Mouse (Mus musculus) MEL (cell line): Measurements from ENCODE around the gene AI854703. TPM values are rescaled to one million over a fixed set of nuclear protein-coding genes. Genes with fewer than 3 reads are reported as not detected.

ENCODE experiments used
- DNase-seq: peaks from one replicate; pipeline ENCODE4 v3.0.0; 2011; ENCODE audit warnings: low read depth, low spot score
- H3K27ac ChIP-seq: 2 replicates; pipeline ENCODE4 v1.5.1; 2012; ENCODE audit warnings: low read depth, mild to moderate bottlenecking, control low read depth, low read length, moderate library complexity; ENCODE audit not compliant: control insufficient read depth
- H3K27me3 ChIP-seq, 2 experiments: fragments of 150-350 bp in 1 of 2; sonication (generic) in 1 of 2; 2 replicates each; pipeline ENCODE4 v1.6.1; 2012; ENCODE audit warnings: low read length in 2 of 2, mild to moderate bottlenecking in 2 of 2, improper control_type of control experiment in 1 of 2, moderate library complexity in 1 of 2; ENCODE audit not compliant: insufficient read depth in 2 of 2, control insufficient read depth in 1 of 2
- H3K36me3 ChIP-seq, 2 experiments: 2 replicates each; pipeline ENCODE4 v1.6.1; 2012 to 2014; ENCODE audit warnings: low read length in 2 of 2, improper control_type of control experiment in 1 of 2, inconsistent platforms in 1 of 2, mild to moderate bottlenecking in 1 of 2; ENCODE audit not compliant: insufficient read depth in 2 of 2, control insufficient read depth in 1 of 2
- H3K4me1 ChIP-seq, 2 experiments: fragments of 150-350 bp in 1 of 2; sonication (generic) in 1 of 2; 2 replicates each; pipeline ENCODE4 v1.6.1; 2012; ENCODE audit warnings: low read length in 2 of 2, improper control_type of control experiment in 1 of 2, mild to moderate bottlenecking in 1 of 2; ENCODE audit not compliant: insufficient read depth in 2 of 2, control insufficient read depth in 1 of 2
- H3K4me3 ChIP-seq, 2 experiments: fragments of 150-350 bp in 1 of 2; sonication (generic) in 1 of 2; 2 replicates each; pipeline ENCODE4 v1.5.1; 2012; ENCODE audit warnings: low read depth in 2 of 2, low read length in 2 of 2, mild to moderate bottlenecking in 2 of 2, moderate library complexity in 2 of 2, control low read depth in 1 of 2, improper control_type of control experiment in 1 of 2; ENCODE audit not compliant: control insufficient read depth in 1 of 2, insufficient read depth in 1 of 2
- H3K79me2 ChIP-seq: 2 replicates; pipeline ENCODE4 v1.6.1; 2012; ENCODE audit warnings: mild to moderate bottlenecking, low read length, moderate library complexity; ENCODE audit not compliant: control insufficient read depth, poor library complexity, insufficient read depth
- H3K9ac ChIP-seq: 2 replicates; pipeline ENCODE4 v1.6.1; 2012; ENCODE audit warnings: low read depth, mild to moderate bottlenecking, control low read depth, low read length, moderate library complexity; ENCODE audit not compliant: control insufficient read depth, poor library complexity, severe bottlenecking
- H3K9me3 ChIP-seq: fragments of 150-350 bp; sonication (generic); replicated peaks from 2 replicates; pipeline ENCODE4 v1.6.1; 2012; ENCODE audit warnings: mild to moderate bottlenecking, low read length, improper control_type of control experiment, moderate library complexity; ENCODE audit not compliant: insufficient read depth
- BHLHE40 ChIP-seq: IDR thresholded peaks from 2 replicates; pipeline ENCODE4 v1.6.1; 2012; ENCODE audit warnings: low read depth, mild to moderate bottlenecking, inconsistent platforms, low read length, improper control_type of control experiment, borderline replicate concordance
- ELF1 ChIP-seq: IDR thresholded peaks from 2 replicates; pipeline ENCODE4 v1.6.1; 2014; ENCODE audit warnings: low read depth, mild to moderate bottlenecking, inconsistent platforms, low read length, improper control_type of control experiment, moderate library complexity
- EP300 ChIP-seq, 2 experiments: IDR thresholded peaks; 2 replicates each; pipeline ENCODE4 v1.6.1; 2011; ENCODE audit warnings: improper control_type of control experiment in 2 of 2, low read length in 2 of 2, low read depth in 1 of 2, mild to moderate bottlenecking in 1 of 2
- GABPA ChIP-seq: IDR thresholded peaks from 2 replicates; pipeline ENCODE4 v1.6.1; 2012; ENCODE audit warnings: low read depth, mild to moderate bottlenecking, inconsistent platforms, low read length, improper control_type of control experiment, moderate library complexity
- HCFC1 ChIP-seq: IDR thresholded peaks from 2 replicates; pipeline ENCODE4 v1.6.1; 2012; ENCODE audit warnings: low read depth, mild to moderate bottlenecking, inconsistent platforms, low read length, improper control_type of control experiment, moderate library complexity
- JUND ChIP-seq: IDR thresholded peaks from 2 replicates; pipeline ENCODE4 v1.6.1; 2011; ENCODE audit warnings: low read depth, mild to moderate bottlenecking, improper control_type of control experiment, low read length
- MAX ChIP-seq: IDR thresholded peaks from 2 replicates; pipeline ENCODE4 v1.6.1; 2011; ENCODE audit warnings: low read length, improper control_type of control experiment
- MYC ChIP-seq: IDR thresholded peaks from 2 replicates; pipeline ENCODE4 v1.6.1; 2011; ENCODE audit warnings: low read depth, mild to moderate bottlenecking, low read length, improper control_type of control experiment, moderate library complexity
- NRF1 ChIP-seq: IDR thresholded peaks from 2 replicates; pipeline ENCODE4 v1.6.1; 2014; ENCODE audit warnings: low read depth, mild to moderate bottlenecking, inconsistent platforms, low read length, improper control_type of control experiment, moderate library complexity; ENCODE audit not compliant: poor library complexity, insufficient read depth, severe bottlenecking
- POLR2A ChIP-seq, 2 experiments: IDR thresholded peaks; 2 replicates each; pipeline ENCODE4 v1.6.1; 2011 to 2012; ENCODE audit warnings: low read length in 2 of 2, mild to moderate bottlenecking in 2 of 2, control low read depth in 1 of 2, improper control_type of control experiment in 1 of 2, low read depth in 1 of 2, moderate library complexity in 1 of 2; ENCODE audit not compliant: control insufficient read depth in 1 of 2, insufficient read depth in 1 of 2, poor library complexity in 1 of 2
- RAD21 ChIP-seq: IDR thresholded peaks from 2 replicates; pipeline ENCODE4 v1.6.1; 2011; ENCODE audit warnings: mild to moderate bottlenecking, low read depth, low read length, improper control_type of control experiment
- RCOR1 ChIP-seq: IDR thresholded peaks from 2 replicates; pipeline ENCODE4 v1.6.1; 2012; ENCODE audit warnings: low read depth, mild to moderate bottlenecking, inconsistent platforms, low read length, improper control_type of control experiment
- TAL1 ChIP-seq: IDR thresholded peaks from 2 replicates; pipeline ENCODE4 v1.6.1; 2012; ENCODE audit warnings: mild to moderate bottlenecking, inconsistent platforms, low read length, moderate library complexity, mixed read lengths
- TCF12 ChIP-seq: IDR thresholded peaks from 2 replicates; pipeline ENCODE4 v1.6.1; 2014; ENCODE audit warnings: low read depth, mild to moderate bottlenecking, inconsistent platforms, low read length, improper control_type of control experiment, moderate library complexity
- UBTF ChIP-seq: IDR thresholded peaks from 2 replicates; pipeline ENCODE4 v1.6.1; 2012; ENCODE audit warnings: low read depth, mild to moderate bottlenecking, inconsistent platforms, low read length, improper control_type of control experiment, moderate library complexity, borderline replicate concordance; ENCODE audit not compliant: insufficient read depth
- USF2 ChIP-seq, 2 experiments: IDR thresholded peaks; 2 replicates each; pipeline ENCODE4 v1.6.1; 2011 to 2012; ENCODE audit warnings: improper control_type of control experiment in 2 of 2, low read length in 2 of 2, borderline replicate concordance in 1 of 2, inconsistent platforms in 1 of 2, low read depth in 1 of 2, mild to moderate bottlenecking in 1 of 2; ENCODE audit not compliant: insufficient read depth in 1 of 2
- ZKSCAN1 ChIP-seq: IDR thresholded peaks from 2 replicates; pipeline ENCODE4 v1.6.1; 2012; ENCODE audit warnings: low read depth, mild to moderate bottlenecking, inconsistent platforms, low read length, improper control_type of control experiment, moderate library complexity
- ZNF384 ChIP-seq: IDR thresholded peaks from 2 replicates; pipeline ENCODE4 v1.6.1; 2012; ENCODE audit warnings: low read depth, mild to moderate bottlenecking, inconsistent platforms, low read length, improper control_type of control experiment
- polyA plus RNA-seq, 2 experiments: library from polyadenylated mRNA; stranded (reverse) in 1 of 2; unstranded in 1 of 2; fragments of >175 nt in 1 of 2; fragments of >200 nt in 1 of 2; gene quantifications; 2 replicates each; pipeline versions ENCODE4 v1.2.1 to v1.2.4; 2012; ENCODE audit warnings: low replicate concordance in 2 of 2, low read depth in 1 of 2; ENCODE audit not compliant: insufficient read length in 2 of 2, insufficient read depth in 1 of 2, missing spikeins in 1 of 2
- total RNA-seq: library from RNA; depleted of rRNA; stranded (reverse); fragments of 300-350 nt; gene quantifications from 2 replicates; pipeline ENCODE4 v1.2.3, GENCODE M21; 2012

Gene AI854703
- total and polyA plus RNA-seq, 3 experiments = not detected

DNA sequence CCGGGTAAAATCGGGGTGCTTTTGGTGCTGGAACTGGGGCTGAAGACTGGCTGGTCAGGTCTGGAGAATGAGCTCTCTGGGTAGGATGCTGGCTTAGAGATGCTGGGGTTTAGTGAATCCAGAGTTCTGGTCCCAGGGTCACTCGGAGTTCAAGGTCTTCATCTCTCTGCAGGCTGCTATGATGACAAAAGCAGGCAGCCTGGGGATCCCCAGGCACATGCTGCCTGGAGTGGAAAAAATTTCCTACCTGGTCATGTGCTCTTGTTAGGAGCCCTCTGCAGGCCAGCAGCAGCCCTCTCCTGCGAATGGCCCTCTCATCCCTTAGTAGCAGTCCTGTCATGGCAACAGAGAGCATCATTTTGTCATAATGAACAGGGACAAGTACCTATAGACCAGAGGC lies 13.1 kb upstream of the AI854703 start:
- Histone ChIP-seq H3K9me3 (no peaks in the 10 kb centered on the region), H3K9ac (no peak overlapping the region)
- TF ChIP-seq TCF12 = no peak
- no peak for TF ChIP-seq NRF1
- no peak for TF ChIP-seq USF2 (IDR thresholded peaks at IDR 0.05; ENCODE audit: borderline replicate concordance in 1 of 2, insufficient read depth in 1 of 2, low read depth in 1 of 2, low read length in 2 of 2)
- no peak for TF ChIP-seq EP300 (IDR thresholded peaks at IDR 0.05; ENCODE audit: low read depth in 1 of 2, low read length in 2 of 2)
- TF ChIP-seq, all 39 proteins: peak for 0
- Histone ChIP-seq H3K79me2 (no peaks in the 10 kb centered on the region), H3K4me3 (no peak overlapping the region), H3K27me3 (no peaks in the 10 kb centered on the region), H3K36me3 (no peaks in the 10 kb centered on the region), H3K4me1 (no peaks in the 10 kb centered on the region), H3K27ac (no peak overlapping the region)
- no peak for DNase-seq

DNA sequence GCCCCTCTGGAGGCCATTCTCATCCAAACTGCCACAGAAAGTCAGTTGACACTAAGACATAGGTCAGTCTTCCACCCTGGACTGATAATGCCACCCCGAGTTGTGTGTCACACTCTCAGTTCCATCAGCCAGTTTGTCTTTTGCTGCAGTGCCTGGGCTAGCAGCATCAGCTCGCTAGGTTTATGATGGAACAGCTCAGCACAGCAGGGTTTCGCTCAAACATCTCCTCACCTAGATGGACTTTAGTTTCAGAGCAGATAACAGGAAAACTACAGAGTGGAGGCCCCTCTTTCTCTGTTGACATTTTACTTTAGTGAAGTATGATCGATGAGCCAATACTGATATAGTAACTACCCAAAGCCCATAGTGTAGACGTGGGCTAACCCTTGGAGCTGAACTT lies 11.8 kb upstream of the AI854703 start:
- Histone ChIP-seq H3K4me1 (no peaks in the 10 kb centered on the region), H3K9me3 (no peaks in the 10 kb centered on the region), H3K36me3 (no peaks in the 10 kb centered on the region), H3K27ac (no peak overlapping the region), H3K4me3 (no peak overlapping the region), H3K79me2 (no peaks in the 10 kb centered on the region), H3K9ac (no peak overlapping the region), H3K27me3 (no peaks in the 10 kb centered on the region)
- DNase-seq = no peak
- TF ChIP-seq ELF1 (no peak), GABPA (no peak), RAD21 (no peak), JUND (no peak), MYC (no peak), RCOR1 (no peak), ZNF384 (no peak), HCFC1 (no peak), TAL1 (no peak), EP300 (IDR thresholded peaks at IDR 0.05; ENCODE audit: low read depth in 1 of 2, low read length in 2 of 2) (no peak), ZKSCAN1 (no peak), BHLHE40 (no peak), UBTF (no peak), MAX (no peak), POLR2A (IDR thresholded peaks at IDR 0.05; ENCODE audit: control insufficient read depth in 1 of 2, insufficient read depth in 1 of 2, low read depth in 1 of 2, low read length in 2 of 2, poor library complexity in 1 of 2) (no peak)
